Mouse (Mus musculus) E14TG2a.4 (cell line): Measurements from ENCODE around the gene Zfp799.

ENCODE experiments used
- CTCF ChIP-seq: conservative IDR thresholded peaks from 2 replicates; pipeline ENCODE4 v1.5.1; 2014; ENCODE audit warnings: low read length
- NANOG ChIP-seq: IDR thresholded peaks from 2 replicates; pipeline ENCODE4 v1.6.1; 2014; ENCODE audit warnings: borderline replicate concordance, low read length, mixed read lengths

GRCm38 (mm10) chr17:32829540-32830417 lies at the start of gene Zfp799:
- TF ChIP-seq CTCF (no peak), NANOG (no peak)
